Mouse (Mus musculus) forebrain, embryonic 11.5 days (tissue): ENCODE data around the gene Msl1. TPM values are rescaled to one million over a fixed set of nuclear protein-coding genes. Genes with fewer than 3 reads are reported as not detected.

Experiments used
- ATAC-seq: fragments of 200-750 bp; cut with Nextera tagmentation; replicated peaks from 2 replicates; pipeline ENCODE4 v1.8.0; 2017; ENCODE audit warnings: moderate TSS enrichment; ENCODE audit not compliant: low FRiP score
- DNase-seq: peaks from one replicate; pipeline ENCODE4 v3.0.0-alpha.2; 2017; ENCODE audit warnings: low spot score
- H3K27ac ChIP-seq: fragments of 300-500 bp; sonication (generic); 2 replicates; pipeline ENCODE4 v1.5.1; 2014; ENCODE audit warnings: low read depth, low read length
- H3K27me3 ChIP-seq: fragments of 300-500 bp; sonication (generic); 2 replicates; pipeline ENCODE4 v1.6.1; 2014; ENCODE audit warnings: mild to moderate bottlenecking, low read length, mixed read lengths; ENCODE audit not compliant: control insufficient read depth, insufficient read depth
- H3K36me3 ChIP-seq: fragments of 300-500 bp; sonication (generic); 2 replicates; pipeline ENCODE4 v1.6.1; 2014; ENCODE audit warnings: mild to moderate bottlenecking, low read length, moderate library complexity, mixed read lengths; ENCODE audit not compliant: control insufficient read depth, insufficient read depth
- H3K4me1 ChIP-seq: fragments of 300-500 bp; sonication (generic); replicated peaks from 2 replicates; pipeline ENCODE4 v1.6.1; 2014; ENCODE audit warnings: low read length, mixed read lengths; ENCODE audit not compliant: control insufficient read depth, insufficient read depth
- H3K4me2 ChIP-seq: fragments of 300-500 bp; sonication (generic); 2 replicates; pipeline ENCODE4 v1.6.1; 2014; ENCODE audit warnings: low read depth, mild to moderate bottlenecking, low read length, moderate library complexity, mixed read lengths; ENCODE audit not compliant: severe bottlenecking
- H3K4me3 ChIP-seq: fragments of 300-500 bp; sonication (generic); 2 replicates; pipeline ENCODE4 v1.5.1; 2014; ENCODE audit warnings: low read depth, low read length
- H3K9ac ChIP-seq: fragments of 300-500 bp; sonication (generic); 2 replicates; pipeline ENCODE4 v1.6.1; 2014; ENCODE audit warnings: low read length
- H3K9me3 ChIP-seq: fragments of 300-500 bp; sonication (generic); 2 replicates; pipeline ENCODE4 v1.6.1; 2016; ENCODE audit warnings: low read length, mixed read lengths; ENCODE audit not compliant: control insufficient read depth
- WGBS: fragments of 180-500 bp; shearing (Covaris S2); extraction: QIAGEN DNeasy Blood & Tissue Kit; methylation state at CpG from one replicate; pipeline ENCODE4 v1.1.7; 2014; 5-methylcytosine and 5-hydroxymethylcytosine counted together
- polyA plus RNA-seq: library from polyadenylated mRNA; unstranded; fragments of >200 nt; fragmentation: Nextera tagmentation; extraction: Ambion mirVana; gene quantifications from 2 replicates; pipeline ENCODE4 v1.2.1, GENCODE M21; 2014

Gene Msl1
- polyA plus RNA-seq, 1 experiment from 2014 or later, result 24.0 TPM

DNA sequence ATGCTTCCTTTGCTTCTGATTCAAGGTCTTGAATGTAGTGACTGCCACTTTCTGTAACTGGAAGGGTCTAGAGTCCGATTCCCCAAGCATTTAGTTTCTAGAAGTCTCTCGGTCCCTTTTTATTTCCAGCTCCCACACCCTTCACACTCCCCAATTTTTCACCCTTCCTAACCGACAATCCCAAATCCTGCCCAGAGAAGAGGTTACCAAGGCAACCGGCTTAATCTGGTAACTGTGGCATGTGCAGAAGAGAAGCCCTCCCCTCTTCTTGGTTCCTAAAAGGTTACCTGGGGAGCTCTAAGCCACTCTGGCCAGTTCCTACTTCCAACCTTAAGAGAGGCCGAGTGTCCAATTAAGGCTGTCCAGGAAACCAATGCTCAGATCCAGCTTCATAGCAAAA lies 40.0 kb downstream of the Msl1 start:
- H3K4me3 ChIP-seq, result no peak overlapping the region
- 27% methylated on average over 5 of the region's 5 CpGs for WGBS
- peaks cover 7% of the 10 kb centered on the region for H3K27me3 ChIP-seq
- H3K4me2 ChIP-seq, result no peak overlapping the region
- no peak overlapping the region for H3K9ac ChIP-seq
- H3K36me3 ChIP-seq, result peaks cover 8% of the 10 kb centered on the region
- peaks cover 13% of the 10 kb centered on the region for H3K4me1 ChIP-seq
- H3K9me3 ChIP-seq, result no peaks in the 10 kb centered on the region
- no peak overlapping the region for H3K27ac ChIP-seq
- no peak for ATAC-seq
- DNase-seq, result no peak

DNA sequence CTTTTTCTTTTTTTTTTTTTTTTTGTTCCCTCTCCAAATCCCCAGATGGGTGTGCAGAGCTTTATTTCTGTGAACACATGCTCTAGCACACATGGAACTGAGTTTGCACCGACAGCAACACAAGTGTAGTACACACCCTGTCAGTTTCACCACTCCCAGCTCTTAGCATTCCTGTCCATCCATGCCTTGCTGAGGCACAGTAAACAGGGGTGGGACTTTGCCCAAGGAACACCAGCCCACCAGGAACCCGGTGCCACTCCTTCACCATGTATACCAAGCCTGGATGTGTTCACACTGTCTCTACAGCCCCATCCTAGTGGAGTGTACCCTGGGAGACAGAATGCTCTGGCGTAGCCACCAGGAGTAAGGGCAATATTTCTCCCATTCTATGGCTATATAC lies 40.4 kb downstream of the Msl1 start:
- peaks cover 13% of the 10 kb centered on the region for H3K4me1 ChIP-seq
- peaks cover 7% of the 10 kb centered on the region for H3K27me3 ChIP-seq
- peaks cover 8% of the 10 kb centered on the region for H3K36me3 ChIP-seq
- no peaks in the 10 kb centered on the region for H3K9me3 ChIP-seq
- ATAC-seq, result 0 out of 2 replicates have a peak, but pooled peaks have one; percentile 1
- H3K4me2 ChIP-seq, result no peak overlapping the region
- H3K27ac ChIP-seq, result no peak overlapping the region
- 70% methylated on average over 3 of the region's 3 CpGs for WGBS
- no peak for DNase-seq
- no peak overlapping the region for H3K9ac ChIP-seq
- H3K4me3 ChIP-seq, result no peak overlapping the region

DNA sequence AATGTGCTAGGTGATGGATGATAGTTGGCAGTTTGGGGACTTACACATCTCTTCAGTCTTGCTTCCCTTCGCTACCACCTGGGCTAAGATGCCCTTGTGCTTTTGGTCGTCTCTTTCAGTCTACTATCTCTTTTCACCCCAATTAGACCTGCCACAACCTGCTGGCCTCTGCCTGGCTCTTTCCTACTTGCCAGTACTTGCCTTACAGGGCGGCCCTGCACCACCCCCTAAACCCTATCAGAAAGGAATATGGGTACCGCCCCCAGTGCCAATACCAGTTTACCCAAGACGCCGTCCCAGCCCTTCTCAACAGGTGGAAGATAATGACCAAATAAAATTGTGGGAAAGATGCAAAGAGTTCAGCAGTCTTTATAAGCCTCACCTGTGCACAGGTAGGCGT lies 40.8 kb downstream of the Msl1 start:
- DNase-seq (no peak), ATAC-seq (peak; percentile 45)
- peak overlapping the region; percentile 43; the same call in 1 of the 2 replicates for H3K4me3 ChIP-seq

DNA sequence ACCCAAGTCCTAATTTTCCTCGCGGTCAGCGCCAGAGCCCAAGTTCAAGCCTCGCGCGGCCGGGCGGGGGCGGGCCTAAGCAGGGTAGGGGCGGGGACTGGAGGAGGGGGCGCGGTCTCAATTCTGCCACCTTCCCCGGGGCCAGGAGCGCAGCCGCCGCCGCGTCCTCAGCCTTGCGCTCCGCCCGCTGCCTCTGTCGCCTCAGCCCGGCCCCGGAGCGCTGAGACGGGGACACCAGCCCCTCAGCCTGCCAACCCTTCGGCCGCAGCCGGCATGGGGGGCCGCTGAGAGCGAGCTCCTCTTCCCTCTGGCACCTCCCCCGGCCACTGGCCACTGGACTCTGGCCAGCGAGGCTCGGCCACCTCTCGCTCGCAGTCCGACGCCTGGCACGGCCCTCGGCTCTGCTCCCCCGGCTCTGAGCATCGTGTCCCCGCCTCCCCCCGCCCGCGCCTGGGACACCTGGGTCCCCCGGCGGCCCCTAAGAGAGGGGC lies 41.4 kb downstream of the Msl1 start, which contains the start of gene Rapgefl1:
Gene Rapgefl1 (plus strand): TSS at position 135 of the 491 bp plus-strand sequence.
- H3K4me1 ChIP-seq, result peaks cover 13% of the 10 kb centered on the region
- under 1% methylated on average over 45 of the region's 48 CpGs for WGBS
- H3K4me2 ChIP-seq, result peak within 1 kb of the TSS; percentile 91
- peak within 1 kb of the TSS; percentile 56 for H3K9ac ChIP-seq
- H3K4me3 ChIP-seq, result peak within 1 kb of the TSS; percentile 43
- peaks cover 3% of the 10 kb centered on the region for H3K36me3 ChIP-seq
- H3K27me3 ChIP-seq, result peaks cover 7% of the 10 kb centered on the region
- DNase-seq (peak; percentile 93), ATAC-seq (peak; percentile 93)
- no peak within 1 kb of the TSS for H3K27ac ChIP-seq
- no peaks in the 10 kb centered on the region for H3K9me3 ChIP-seq

More for the DNA sequence above, 40.8 kb downstream of the Msl1 start:
- Histone ChIP-seq H3K4me1 (peaks cover 13% of the 10 kb centered on the region), H3K9me3 (no peaks in the 10 kb centered on the region), H3K27ac (no peak overlapping the region), H3K9ac (no peak overlapping the region), H3K4me2 (peak overlapping the region; percentile 91; the same call in 1 of the 2 replicates), H3K27me3 (peaks cover 7% of the 10 kb centered on the region), H3K36me3 (peaks cover 7% of the 10 kb centered on the region)
- 31% methylated on average over 7 of the region's 7 CpGs for WGBS

DNA sequence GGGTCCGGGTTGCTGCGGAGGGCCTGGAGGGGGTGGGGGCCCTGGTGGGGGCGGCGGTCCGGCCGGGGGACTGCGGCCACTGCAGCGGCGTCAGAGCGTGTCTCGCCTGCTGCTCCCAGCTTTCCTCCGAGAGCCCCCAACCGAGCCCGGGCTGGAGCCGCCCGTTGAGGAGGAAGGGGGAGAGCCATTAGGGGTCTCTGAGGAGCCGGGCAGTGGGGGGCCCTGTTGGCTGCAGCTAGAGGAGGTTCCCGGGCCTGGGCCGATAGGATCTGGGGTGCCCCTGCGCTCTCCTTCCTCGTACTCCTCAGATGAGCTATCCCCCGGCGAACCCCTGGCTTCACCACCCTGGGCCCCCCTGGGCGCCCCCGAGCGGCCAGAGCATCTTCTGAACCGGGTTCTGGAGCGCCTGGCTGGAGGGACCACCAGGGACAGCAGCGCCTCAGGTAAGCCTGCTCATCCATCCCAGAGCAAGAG lies 42.0 kb downstream of the Msl1 start:
- H3K9me3 ChIP-seq, result no peaks in the 10 kb centered on the region
- no peak overlapping the region for H3K27ac ChIP-seq
- under 1% methylated on average over 28 of the region's 29 CpGs for WGBS
- H3K27me3 ChIP-seq, result peaks cover 7% of the 10 kb centered on the region
- DNase-seq (peak; percentile 61), ATAC-seq (peak; percentile 32)
- peaks cover 13% of the 10 kb centered on the region for H3K4me1 ChIP-seq
- no peaks in the 10 kb centered on the region; the same call in 1 of the 2 replicates for H3K36me3 ChIP-seq
- H3K4me3 ChIP-seq, result peak overlapping the region; percentile 43
- peak overlapping the region; percentile 91 for H3K4me2 ChIP-seq
- H3K9ac ChIP-seq, result peak overlapping the region; percentile 56

DNA sequence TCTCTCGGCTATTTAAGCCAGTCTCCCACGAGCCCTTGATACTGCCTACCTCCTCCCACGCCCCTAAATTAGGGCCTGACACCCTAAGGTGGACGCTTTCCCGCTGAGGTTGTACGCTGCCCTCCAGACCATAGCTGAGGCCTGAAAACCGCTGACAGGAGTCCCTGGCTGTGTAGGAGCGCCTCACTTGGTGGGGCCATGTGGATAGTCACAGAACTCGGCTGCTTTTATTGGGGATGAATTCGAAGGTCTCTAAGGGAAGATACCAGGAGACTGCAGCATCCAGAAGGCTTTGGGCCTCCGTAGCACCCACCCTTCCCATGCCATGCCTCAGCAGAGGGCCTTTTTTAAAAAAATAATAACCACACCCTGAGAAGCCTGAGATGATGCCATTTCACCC lies 42.6 kb downstream of the Msl1 start:
- H3K4me1 ChIP-seq, result peaks cover 13% of the 10 kb centered on the region
- ATAC-seq (no peak), DNase-seq (no peak)
- H3K27ac ChIP-seq, result no peak overlapping the region
- no peak overlapping the region for H3K9ac ChIP-seq
- no peaks in the 10 kb centered on the region for H3K9me3 ChIP-seq
- no peak overlapping the region; the same call in 1 of the 2 replicates for H3K4me2 ChIP-seq
- no peak overlapping the region for H3K4me3 ChIP-seq
- 50% methylated on average over 11 of the region's 11 CpGs for WGBS
- no peaks in the 10 kb centered on the region; the same call in 1 of the 2 replicates for H3K36me3 ChIP-seq
- peaks cover 7% of the 10 kb centered on the region for H3K27me3 ChIP-seq

DNA sequence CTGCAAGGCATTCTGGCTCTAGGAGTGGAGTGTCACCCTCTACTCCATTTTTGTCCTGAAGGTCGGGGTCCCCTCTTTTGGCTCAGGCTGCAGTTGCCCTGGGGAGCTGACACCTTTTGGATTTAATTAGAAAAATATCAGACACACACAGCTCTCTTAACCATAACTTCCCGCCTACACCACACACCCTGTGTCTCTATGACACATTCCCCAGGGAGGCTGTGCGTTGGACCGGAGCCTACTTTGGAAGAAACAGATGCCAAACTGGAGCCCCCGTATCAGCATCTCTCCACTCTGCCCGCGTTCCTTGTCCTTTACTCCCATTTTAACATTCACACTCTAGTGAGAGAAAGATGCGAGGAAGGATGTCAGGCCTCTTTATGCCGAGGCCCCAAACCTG lies 43.2 kb downstream of the Msl1 start:
- no peak overlapping the region for H3K4me3 ChIP-seq
- no peaks in the 10 kb centered on the region for H3K36me3 ChIP-seq
- no peaks in the 10 kb centered on the region for H3K9me3 ChIP-seq
- H3K27ac ChIP-seq, result no peak overlapping the region
- WGBS, result 74% methylated on average over 9 of the region's 9 CpGs
- H3K9ac ChIP-seq, result no peak overlapping the region
- peaks cover 7% of the 10 kb centered on the region for H3K27me3 ChIP-seq
- no peak overlapping the region for H3K4me2 ChIP-seq
- ATAC-seq (no peak), DNase-seq (no peak)
- H3K4me1 ChIP-seq, result peaks cover 13% of the 10 kb centered on the region

DNA sequence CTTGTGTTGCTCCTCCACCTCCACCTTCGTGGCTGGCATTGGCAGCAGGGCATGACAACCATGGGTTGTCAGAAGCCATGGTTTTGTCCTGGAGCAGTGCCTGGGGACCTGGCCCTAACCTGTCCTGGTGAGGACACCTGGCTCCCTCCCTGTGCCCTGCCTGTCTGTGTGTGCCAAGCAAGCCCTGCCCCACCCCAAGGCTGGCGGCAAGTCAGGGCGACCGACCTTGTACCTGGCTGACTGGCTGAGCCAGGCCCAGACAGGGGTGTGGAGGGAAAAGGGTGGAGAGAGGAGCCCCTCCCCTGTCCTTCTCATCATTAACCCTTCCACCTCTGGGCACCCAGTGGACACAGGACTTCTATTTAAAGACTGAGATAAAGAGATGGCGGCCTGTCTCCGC lies 44.1 kb downstream of the Msl1 start:
- peaks cover 13% of the 10 kb centered on the region for H3K4me1 ChIP-seq
- no peak overlapping the region for H3K4me3 ChIP-seq
- ATAC-seq, result no peak
- WGBS, result 69% methylated on average over 6 of the region's 6 CpGs
- no peak overlapping the region for H3K27ac ChIP-seq
- H3K9ac ChIP-seq, result no peak overlapping the region
- no peak overlapping the region for H3K4me2 ChIP-seq
- DNase-seq, result no peak
- peaks cover 7% of the 10 kb centered on the region for H3K27me3 ChIP-seq
- no peaks in the 10 kb centered on the region for H3K9me3 ChIP-seq
- no peaks in the 10 kb centered on the region for H3K36me3 ChIP-seq

DNA sequence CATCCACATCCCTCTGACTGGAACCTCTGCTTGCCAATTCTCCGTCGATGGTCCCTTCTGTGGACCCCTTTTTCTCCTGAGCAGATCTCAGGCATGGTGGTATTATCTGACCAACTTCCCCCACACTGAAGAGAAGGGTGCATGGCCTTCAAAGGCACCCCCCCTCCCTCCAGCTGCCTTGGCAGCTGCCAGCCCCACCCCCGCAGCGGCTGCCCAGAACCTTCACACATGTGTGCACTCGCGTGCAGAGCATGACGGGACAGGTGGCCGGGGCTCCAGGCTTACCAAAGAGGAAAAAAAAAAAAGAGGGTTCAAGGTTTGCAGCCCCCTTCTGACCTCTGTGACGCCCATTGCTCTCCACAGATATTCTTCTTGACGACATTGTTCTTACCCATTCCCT lies 44.6 kb downstream of the Msl1 start:
- ATAC-seq (no peak), DNase-seq (no peak)
- H3K36me3 ChIP-seq, result no peaks in the 10 kb centered on the region
- WGBS, result 68% methylated on average over 10 of the region's 10 CpGs
- H3K9me3 ChIP-seq, result no peaks in the 10 kb centered on the region
- peaks cover 7% of the 10 kb centered on the region for H3K27me3 ChIP-seq
- H3K4me2 ChIP-seq, result no peak overlapping the region
- peaks cover 13% of the 10 kb centered on the region for H3K4me1 ChIP-seq
- no peak overlapping the region for H3K9ac ChIP-seq
- H3K4me3 ChIP-seq, result no peak overlapping the region
- no peak overlapping the region for H3K27ac ChIP-seq
